Mouse (Mus musculus): ENCODE measurements around the gene Ebf3.

Gene Ebf3

DNA sequence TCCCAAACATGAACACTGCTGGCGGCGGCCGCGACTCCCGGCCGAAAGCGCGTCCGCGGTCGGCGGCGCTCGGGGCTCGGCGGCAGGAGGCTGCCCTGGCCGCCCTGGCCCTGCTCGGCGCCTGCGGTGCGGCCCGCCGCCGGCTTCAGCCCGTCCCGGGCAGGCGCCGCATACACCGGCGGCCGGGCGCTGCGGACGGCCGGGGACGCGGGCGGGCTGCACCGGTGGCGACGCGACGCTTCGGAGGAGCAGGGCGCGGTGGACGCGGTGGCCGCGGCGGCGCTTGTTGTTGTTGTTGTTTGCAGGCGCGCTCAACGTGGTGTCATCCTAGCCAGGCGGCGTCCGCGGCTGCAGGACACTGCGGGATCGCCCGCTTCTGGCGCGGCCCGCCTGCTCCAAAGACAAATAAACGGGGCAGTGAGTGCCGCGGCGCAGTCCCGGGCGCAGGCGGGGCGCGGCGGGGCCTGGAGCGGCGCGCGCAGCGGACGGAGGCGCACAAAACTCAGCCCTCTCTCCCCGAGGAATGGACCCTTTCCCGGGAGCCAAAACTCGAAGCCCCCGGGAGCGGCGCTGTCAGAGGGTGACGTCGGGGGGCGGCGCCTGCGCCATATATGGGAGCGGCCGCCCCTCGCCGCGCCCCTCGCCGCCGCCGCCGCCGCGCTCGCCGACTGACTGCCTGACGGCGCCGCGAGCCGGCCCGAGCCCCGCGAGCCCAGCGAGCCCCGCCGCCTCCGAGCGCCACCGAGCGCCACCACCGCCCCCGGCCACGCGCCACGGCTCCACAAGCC lies at the start of gene Ebf3:
Ebf3 (minus strand) TSS at position 542 of the 788 bp plus-strand sequence.
- DNase-seq, result peak; percentile 93

DNA sequence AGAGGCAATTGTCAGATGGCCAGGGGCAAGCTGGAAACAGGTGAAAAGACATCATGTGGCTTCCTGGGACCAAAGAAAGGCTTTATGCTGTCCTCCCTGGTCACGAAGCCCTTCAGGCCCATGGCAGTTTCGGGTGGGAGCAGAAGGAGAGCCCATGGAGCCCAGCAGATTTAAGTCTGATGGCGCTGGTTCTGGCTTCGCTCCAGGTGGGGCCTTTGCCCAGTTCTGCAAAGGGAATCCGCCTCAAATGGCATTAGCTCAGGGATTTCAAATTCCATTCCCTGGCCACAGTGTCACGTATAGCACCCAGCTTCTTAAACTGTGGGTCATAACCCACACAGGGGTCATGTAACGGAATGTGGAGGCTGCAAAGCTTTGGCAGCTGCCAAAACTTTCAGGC lies 32.6 kb upstream of the Ebf3 start:
- peak; percentile 24 for DNase-seq

DNA sequence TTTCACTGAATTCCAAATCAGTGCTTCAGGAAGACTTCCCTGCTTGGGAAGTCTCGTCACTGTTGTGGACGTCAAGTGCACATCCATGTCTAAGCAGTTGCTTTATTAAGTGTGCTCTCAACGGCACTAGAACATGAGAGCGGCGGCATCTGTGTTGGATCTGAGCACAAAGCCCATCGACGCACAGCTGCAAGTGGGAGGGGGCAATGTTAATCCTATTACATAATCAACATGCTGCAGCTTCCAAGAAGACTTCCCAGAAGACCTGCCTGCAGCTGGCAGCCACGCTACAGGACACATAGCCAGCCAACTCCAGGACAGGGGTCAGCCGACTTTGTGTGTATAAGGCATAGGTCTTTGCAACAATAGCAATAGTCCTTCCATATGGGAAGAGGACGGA lies 31.8 kb upstream of the Ebf3 start:
- DNase-seq, result no peak

DNA sequence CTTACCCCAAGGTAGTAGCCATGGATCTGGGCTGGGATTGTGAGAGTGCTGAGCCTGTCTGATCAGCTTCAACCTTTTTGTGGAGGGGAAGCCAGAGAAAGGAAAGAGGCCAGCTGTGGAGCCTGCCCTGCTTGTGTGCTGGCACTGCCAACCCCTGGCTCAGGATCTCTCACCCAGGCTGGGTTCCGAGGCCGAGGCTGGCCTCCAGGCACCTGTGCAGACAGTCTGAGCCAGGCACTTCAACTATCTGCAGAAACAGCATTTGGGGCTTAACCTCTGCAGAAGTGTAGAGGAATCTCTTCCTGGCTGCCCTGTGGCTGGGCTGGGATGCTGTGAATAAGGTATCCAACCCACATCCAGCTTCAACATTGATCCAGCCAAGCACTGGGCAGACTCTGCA lies 19.7 kb upstream of the Ebf3 start:
- DNase-seq, result no peak

DNA sequence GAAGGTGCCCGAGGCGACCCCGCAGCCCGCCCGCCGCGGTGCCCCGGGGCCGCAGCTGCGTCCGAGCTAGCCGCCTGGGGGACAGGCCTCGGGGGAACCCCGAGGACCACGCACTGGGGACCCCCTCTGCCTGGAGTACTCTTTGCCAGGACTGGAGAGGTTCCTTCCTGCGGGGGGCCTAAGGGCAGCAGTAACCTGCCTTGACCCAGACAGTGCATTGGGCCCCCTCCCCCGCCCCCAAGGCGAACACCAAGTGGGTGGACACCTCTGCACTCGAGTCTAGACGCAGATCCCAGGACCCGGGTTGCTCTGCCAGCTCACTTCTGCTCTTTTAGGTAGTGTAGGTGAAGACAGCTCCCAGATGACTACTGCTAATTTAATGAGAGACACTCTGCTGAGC lies 8.7 kb upstream of the Ebf3 start:
- DNase-seq, result no peak

DNA sequence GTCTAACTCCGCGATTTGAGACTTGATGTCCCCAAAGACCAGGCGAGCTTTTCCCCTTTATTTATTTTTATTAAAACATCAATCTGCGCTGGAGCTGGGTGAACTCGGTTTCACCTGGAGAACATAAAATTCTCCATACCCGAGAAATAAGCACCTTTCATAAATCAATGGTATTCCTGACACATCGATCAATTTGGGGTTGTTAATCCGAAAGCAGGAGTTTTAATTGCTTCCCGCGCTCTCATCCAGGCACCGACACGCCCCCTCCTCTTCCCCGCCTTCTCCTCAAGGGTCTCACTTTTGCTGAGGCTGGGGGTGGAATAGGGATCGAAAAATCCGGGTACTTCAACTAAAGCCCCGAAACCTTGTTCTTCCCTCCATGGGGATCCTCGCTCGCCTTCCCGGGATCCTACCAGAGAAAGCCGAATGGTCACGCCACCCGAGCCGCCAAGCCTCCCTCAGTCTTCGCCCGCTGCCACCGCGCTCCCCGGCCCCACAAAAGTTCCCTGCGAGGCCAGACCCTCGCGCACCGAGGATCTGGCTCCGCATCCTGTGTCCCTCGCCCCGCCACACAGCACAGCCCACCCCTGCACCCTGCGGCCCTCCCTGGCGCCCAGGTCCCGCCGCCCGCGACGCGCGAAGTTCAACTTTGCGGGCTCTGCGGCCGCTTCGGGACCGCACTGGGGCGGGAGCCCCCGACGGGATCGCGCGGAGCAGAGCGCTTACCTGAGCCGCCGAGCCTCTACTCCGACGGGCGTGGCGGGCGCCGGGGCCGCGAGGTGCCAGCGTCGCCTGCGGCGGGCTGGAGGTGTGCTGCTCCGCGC lies 7.9 kb upstream of the Ebf3 start:
- DNase-seq, result no peak

DNA sequence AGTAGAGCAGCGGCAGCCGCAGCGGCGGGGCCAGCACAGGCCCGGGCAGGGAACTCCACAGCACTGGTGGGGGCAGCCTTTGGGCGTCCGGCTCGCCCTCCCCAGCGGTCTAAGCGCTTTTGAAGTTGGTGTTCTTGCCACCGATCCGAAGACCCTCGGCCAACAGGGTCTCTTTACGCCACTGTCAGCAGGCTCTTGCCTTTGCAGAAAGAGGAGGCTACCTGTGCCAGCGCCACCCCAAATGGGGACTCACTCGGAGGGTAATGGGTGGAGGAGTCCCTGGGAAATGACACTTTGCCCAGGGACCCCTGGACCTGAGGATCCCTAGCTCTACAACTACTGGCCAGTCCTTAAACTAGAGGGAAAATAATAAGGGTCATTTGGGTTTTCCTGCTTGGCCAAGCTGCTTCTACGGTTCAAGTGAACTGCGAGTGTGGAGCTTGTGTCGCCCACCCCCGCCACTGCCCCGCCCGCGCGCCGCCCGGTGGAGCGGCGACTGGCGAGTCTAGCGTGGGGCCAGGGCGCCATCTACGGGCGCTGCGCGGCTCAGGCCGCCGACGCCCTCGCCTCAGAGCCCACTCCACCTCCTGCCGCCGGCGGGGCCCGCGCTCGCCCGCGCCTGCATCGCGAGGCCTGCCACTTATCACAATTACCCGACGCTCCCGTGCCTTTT lies 7.0 kb upstream of the Ebf3 start:
- peak; percentile 81 for DNase-seq

DNA sequence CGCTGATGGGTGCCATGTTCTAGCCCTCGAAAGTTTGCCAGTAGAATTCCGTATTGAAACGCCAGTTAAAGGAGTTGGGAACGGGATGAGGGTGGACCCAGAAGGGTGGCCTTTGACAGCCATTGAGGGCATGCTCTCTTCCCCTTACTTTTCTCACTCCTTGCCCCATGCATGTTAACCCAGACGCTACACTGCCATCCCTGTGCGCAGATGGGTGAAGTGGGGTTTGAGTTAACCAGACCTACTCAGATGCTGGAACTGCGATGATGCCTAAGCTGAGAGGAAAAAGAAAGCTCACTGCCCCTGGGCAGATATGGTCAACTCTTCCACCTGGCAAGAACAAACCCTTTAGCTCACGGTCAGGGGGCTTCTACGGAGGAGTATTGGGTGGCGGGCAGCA lies 6.1 kb upstream of the Ebf3 start:
- no peak for DNase-seq

DNA sequence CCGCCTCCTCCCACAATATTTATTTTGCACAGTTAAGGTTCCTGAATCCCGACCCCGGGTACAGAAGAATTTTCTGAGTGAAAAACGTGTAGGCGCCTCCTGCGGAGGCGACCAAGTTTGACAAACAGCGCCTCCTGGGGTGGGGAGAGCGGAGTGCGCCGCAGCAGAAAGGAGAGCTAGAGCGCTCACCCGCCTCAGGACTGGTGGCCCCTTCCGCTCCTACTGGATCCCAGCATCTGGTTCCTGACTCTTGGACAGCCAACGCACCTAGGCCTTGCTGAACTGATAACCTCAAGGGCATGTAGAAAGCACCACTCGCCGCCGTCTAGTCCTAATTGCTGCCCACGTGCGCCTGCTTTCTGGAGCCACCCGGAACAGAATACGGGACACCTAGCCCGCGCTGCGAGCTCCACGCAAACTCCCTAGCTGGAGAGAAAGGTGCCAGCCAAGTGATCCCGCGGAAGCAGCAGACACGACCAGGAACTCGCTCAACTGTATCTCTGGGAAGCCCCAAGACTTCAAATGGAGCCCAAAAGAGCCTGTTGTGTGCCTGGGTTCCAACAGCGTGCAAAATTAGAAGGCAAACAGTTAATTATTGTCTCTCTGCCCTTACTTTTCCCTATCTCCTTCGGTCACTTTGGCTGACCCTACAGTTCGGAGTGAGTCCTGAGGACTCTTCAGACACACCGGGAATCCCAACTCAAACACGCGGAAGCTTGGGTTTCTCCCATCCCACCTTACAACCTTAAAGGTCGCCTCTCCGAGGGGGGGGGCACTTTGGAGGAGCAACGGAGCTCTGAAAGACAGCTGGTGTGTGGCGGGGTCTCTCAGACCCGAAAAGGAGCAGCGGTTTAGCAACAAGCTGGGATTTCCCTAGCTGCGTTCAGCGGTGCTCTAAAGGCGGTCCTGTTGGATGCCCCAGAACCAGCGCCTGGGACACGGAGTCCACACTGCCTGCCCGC lies 5.0 kb upstream of the Ebf3 start:
- peak; percentile 81 for DNase-seq

DNA sequence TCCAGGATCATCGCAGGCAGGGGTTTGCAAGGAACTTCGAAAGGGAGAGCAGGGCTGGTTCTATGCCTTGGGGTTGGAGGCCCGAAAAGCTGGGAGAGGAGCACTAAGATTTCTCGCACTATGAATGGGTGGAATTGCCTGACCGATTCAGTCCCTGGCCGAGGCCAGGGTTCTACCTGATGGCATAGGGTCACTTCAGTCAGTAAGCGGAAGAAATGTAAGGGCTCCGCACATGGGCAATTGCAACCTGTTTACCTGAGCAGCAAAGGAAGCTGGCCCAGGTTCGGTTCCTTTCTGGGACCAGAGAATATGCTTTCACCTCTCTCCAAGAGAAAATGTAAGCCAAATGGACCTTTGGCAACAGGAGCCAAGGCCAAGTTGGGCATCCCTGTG lies 4.1 kb upstream of the Ebf3 start:
- no peak for DNase-seq

DNA sequence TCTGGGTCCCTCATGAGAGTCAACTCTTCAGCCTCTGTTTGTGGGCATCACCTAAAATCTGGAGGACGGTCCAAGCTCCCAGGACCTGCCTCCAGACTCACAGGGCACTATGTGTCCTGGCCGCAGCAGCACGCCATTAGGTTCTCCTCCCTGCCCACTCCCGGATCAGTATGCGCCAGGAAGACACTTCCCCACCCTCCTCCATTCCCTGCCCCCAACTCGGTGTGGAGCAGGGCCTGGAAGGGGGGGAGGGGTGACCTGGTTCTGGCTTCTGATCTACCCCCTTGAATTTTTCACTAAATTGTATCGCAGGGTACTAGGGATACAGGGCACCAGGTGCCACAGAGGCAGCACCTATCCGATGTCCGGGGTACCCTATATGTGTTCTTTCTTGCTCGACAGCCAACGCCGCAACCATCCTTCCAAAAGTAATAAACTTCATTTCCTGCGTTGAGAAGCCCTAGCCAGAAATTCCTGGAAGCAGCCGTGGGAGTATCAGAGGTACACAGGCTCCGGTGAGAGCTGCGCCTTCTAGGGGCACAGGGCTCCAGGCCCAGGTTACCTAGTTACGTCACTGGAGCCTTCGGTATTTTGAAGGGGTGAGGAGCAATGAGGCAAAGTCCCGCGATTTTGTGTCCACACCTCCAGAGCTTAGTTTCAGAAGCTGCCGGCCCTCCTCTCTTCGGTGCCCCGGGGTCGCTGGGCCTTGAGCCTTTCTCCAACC lies 3.6 kb upstream of the Ebf3 start:
- DNase-seq, result no peak

DNA sequence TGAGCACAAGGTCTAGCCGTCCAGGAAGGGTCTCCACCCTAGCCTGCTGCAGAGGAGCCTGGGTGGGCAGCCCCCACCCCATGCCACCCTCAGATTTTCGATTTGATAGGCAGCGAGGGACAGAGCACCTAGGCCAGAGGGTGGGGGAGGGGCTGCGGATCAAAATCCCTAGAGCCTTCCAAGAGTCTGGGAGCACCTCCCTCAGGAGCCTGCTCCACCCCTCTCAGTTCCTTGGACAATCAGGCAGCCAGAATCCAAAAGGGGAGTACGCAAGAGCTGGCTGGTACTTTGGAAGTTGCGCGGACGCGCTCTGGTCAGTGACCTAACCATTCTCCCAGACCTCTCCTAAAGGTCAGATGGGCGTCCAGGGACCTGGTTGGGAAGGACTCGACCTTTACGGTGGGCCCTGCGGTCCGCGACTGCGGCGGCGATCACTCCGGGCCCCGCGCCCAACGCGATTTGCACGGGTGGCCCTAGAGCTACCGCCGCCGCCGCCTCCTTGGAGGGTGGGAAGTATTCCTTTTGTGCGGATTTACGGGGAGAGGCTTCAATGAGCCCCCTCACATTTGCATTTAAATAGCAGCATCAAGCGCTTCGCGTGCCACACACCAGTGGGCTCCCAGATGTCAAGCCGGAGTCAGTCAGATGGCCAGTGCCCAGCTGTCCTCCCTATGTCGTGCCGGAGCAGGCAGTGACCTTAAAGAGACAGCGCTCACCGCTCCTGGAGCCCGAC lies 2.8 kb upstream of the Ebf3 start:
- no peak for DNase-seq

DNA sequence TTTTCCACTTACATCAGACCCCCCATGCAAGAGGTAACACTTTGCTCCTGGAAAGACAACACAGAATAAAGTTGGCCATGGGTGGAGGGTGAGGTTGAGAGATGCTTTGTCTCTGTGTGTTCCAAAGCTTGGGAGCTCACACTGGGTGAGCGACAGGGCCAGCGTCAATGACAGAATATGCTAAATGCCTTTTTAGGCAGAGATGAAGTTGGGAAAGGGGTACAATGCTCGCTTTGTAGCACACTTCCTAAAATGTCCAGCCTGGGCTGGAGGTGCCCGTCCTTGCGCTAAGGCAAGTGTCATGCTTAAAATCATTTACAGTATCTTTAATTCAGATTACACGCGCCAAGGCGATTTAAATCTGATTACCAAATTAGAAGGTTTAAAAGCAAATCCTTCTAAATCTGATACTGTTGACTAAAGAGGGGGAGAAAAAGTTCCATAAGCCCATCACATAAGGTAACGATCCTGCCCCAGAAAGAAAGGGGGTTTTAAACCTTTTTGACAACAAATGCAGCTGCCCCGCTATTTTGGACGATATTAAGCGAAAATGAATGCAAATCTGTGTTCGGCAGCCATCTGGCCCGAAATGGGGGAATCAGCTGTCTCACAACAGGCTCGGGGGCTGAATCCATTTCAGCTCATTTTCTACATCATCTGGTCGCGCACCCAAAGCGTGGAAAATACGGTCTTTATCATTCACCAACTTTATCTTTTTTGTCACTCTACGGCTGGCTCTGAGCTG lies 2.1 kb upstream of the Ebf3 start:
- DNase-seq, result no peak

DNA sequence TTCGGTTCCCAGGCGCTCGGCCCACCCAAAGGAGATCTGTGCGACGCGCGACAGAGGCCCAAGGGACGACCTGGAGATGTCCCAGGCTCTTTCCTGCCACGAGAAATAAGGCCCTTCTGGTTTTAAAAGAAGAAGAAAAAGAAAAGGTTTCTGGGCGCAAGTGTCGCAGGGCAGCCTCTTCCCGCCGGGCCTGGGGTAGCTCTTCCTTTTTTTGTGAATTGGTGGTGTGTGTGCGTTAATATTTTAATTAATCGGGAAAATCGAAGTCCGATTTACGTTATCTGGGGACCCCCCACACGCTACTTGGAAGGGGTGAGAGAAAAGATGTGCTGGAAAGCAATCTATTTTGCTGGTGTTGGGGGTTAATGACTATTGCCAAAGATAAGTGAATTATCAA lies 1.3 kb upstream of the Ebf3 start:
- no peak for DNase-seq

DNA sequence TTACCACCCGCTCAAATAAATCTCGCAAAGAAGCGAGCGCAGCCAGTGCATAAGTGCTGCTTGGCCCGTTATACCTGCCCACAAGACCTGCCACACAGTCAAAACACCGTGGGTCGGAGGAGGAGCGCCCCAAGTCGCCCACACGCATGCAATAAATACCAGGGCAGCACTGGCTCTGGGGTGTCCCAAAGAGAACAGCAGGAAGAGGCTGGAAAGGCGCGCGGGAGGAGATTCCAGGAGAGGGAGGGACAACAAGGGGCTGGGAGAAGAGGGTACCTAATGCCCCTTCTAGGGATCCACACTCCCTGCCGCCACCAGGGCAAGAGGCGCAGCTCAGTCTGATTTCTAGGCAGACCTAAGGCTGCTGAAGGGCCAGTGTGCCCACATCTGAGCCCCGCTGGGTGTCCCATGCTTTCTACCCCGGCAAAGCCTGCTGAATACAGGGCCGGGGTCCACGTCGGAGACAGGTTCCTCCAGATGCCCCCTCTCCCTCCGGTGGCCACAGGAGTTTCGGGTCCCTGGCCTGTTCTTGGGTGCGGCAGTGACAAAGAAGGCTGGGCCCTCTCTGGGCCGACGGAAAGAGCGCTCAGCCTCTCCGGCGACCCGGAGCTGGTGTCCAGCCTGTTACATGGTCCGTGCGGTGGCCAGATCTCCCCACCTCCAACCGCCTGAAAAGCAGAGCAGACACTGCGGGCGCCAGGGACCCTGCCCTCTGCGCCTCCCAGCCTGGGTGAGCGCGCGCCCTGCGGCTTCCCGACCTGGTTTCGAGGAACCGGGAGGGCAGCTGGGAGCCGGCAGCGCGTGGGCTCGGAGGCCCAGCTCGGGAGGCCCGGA lies 682 bp upstream of the Ebf3 start:
- no peak for DNase-seq

DNA sequence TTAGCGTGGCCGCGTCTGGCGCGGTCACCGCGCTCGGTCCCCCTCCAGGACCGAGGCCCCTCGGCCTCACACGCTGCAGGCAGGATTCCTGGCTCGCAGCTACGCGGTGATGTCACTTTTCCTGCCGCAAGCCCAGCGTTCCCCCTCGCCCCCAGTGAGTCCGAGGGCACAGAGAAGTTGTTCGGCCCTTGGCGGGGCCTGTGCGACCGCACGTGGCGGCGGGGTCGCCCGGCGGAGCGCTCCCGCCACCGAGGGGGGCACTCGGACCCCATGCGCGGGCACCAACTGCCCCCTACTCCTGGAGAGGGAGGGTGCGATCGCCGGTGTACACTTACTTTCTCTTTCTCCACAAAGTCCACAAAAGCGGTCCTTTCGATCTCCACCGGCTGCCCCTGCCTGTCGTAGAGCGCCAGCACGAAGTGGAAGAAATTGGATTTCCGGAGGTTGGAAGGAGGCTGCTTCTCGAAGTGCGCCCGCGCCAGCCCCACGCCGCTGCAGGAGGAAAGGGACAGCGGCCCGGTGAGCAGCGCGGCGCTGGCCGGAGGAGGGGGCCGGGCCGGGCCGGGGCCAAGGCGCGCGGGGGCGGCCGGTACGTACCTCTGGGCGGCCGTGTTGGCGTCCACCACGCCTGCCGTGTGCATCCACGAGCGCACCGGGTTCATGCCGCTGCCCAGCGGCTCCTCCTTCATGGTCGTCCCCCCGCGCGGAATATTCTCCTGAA lies 902 bp downstream of the Ebf3 start:
- DNase-seq, result peak; percentile 57

DNA sequence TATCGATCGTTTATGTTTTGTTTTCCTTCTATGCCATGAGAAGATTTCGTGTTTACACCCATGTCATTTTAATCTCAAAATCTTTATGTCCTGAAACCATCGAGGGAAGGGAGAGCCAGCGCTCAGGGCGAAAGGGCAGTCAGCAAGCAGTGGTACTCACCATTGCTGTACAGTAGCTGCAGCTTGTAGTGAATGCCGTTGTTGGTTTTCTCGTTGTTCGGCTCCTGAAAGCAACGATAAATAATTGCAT lies 1.4 kb downstream of the Ebf3 start:
- DNase-seq, result no peak

DNA sequence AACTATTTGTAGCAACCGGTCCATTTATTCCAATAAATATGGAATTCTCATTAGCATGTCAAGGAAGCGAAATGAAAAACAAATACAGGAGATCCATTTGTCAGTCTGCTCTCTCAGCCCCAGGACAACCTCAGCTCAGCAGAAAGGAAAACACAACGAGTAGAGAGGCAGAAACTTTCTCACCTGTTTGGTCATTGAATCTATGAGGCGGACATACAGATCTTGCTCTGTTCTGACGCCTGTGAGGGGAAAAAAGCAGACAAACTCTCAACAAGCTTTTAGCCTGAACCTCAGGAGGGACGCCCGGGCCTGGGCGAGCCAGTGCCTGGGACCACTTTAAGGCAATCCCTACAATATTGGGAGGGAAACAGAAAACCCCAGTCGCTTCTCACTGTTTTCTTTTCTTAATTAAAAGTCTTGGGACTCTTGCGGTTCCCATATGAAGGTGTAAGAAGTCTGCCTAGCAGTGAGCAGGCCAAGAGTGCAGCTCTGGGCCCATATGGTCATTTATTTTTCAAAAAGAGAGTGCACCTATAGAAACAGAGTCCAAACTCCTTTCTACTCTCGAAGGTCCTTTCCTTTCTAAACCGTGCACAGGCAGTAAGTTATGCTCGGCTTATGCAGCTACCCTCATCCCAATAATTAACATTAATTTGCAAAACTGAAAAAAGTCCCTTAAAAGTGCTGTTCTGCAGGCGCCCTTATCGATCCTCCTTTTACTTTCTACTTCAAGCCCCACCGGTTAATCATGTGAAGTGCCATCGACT lies 1.9 kb downstream of the Ebf3 start:
- no peak for DNase-seq
